Mouse (Mus musculus): ENCODE measurements around the gene Tnrc6c. TPM values are rescaled to one million over a fixed set of nuclear protein-coding genes. Genes with fewer than 3 reads are reported as not detected.
A peak's percentile ranks its signal among the peaks of the same experiment; 100 is the strongest.

Gene Tnrc6c
- polyA plus RNA-seq, 1 experiment: 5.7 TPM

DNA sequence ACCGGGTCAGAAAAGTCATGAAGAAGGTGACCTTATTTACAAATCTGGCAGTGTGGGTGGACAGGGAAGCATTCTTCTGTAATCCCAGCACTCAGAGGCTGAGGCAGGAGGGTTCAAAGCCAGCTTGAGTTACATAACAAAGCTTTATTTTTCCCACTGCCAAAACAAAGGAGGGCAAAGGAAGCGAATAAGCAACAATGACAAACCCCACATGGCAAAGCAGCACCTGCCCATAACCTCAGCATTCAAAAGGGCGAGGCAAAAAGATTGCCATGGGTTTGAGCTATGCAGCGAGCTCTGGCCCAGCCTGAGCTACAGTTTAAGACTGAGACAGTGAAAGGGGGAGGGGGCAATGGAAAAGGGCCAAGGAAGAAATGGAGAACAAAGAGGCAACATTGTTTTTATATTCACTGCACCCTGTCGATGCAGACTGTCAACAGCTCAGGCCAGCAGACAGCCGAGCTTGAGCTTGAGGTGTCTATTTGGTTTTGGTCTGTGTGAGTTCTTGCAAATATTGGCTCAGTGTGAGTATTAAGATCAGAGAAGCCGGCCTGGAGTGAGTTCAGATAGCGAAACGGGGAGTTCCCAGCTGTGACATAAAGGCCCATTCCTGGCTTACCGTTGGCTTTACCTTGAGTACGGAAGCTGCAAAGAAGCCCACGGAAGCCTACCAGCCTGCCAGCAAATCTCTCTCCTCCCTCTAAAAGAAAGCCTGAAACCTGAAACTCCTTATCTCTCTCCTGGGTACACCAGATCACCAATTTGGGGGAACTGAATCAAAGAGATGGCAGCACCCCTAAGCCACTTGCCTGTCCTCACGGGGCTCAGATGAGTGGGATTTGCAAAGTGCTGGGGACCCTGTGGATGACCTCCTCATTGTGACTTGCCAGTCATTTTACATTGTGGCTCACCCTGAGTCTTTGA, 3.1 kb upstream of the Tnrc6c start:
- H3K9me3 ChIP-seq: peaks cover 10% of the 10 kb centered on the region; the same call in 1 of the 2 replicates
- TF ChIP-seq GATA1 (IDR thresholded peaks at IDR 0.05; ENCODE audit: borderline replicate concordance, low read length) (no peak), FLI1 (IDR thresholded peaks at IDR 0.05; ENCODE audit: low read length) (no peak)
- peaks cover 75% of the 10 kb centered on the region for H3K27me3 ChIP-seq (replicated peaks)
- no peak overlapping the region for H3K4me3 ChIP-seq (replicated peaks)
- H3K4me1 ChIP-seq: peaks cover 15% of the 10 kb centered on the region
- H3K36me3 ChIP-seq (replicated peaks; ENCODE audit: low read length): no peaks in the 10 kb centered on the region

DNA sequence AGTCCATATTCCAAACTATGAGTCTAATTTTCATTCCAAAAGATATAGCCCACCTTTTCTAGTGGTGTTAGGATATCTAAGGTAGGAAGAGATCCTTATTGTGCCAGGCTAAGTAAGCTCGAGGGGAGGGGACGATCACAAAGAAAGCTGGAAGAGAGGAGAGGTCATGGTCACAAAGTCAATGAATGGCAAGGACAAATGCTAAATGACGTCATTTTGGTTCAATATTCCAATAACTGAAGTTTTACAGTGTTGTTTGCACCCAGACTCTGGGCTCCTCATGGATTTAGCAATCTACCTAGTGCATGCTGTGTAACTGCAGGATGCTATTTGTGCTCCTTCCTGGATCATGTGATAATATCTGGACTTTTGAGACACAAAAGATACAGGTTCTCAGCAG, 1.2 kb upstream of the Tnrc6c start:
- Histone ChIP-seq H3K9me3 (0 out of 2 replicates have a peak, but pooled peaks cover 7% of the 10 kb centered on the region), H3K36me3 (replicated peaks; ENCODE audit: low read length) (no peaks in the 10 kb centered on the region), H3K4me3 (replicated peaks) (no peak overlapping the region), H3K27me3 (replicated peaks) (peaks cover 61% of the 10 kb centered on the region), H3K4me1 (peaks cover 27% of the 10 kb centered on the region)
- TF ChIP-seq FLI1 (IDR thresholded peaks at IDR 0.05; ENCODE audit: low read length) (no peak), GATA1 (IDR thresholded peaks at IDR 0.05; ENCODE audit: borderline replicate concordance, low read length) (no peak)

DNA sequence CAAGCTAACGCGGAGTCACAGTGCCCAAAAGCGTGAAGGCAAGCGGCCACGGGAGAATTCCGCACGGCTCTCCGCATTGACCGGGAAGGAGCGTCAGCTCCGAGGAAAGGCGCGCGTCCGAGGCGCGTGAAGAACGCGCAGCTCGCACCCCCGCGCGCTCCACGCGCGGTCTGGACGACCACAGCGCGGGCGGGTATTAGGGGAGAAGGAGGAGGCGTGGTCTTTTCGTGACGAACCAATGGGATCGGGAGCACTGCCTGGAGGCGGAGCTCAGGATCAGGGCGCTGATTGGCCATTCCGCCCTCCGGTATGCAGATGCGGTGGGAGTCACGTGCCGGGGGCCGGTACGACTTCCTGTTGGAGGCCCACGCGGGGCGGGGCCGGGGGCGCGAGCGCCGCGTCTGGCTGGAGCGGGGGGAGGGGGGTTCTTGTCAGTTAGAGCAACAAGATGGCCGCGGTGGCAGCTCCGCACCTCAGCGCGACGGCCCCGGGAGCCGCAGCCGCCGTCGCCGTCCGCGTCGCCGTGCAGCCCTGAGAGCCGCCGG, 363 bp downstream of the Tnrc6c start:
- Histone ChIP-seq H3K4me3 (replicated peaks) (peak overlapping the region; percentile 92), H3K36me3 (replicated peaks; ENCODE audit: low read length) (no peaks in the 10 kb centered on the region), H3K27me3 (replicated peaks) (peaks cover 50% of the 10 kb centered on the region), H3K9me3 (0 out of 2 replicates have a peak, but pooled peaks cover 7% of the 10 kb centered on the region), H3K4me1 (peaks cover 31% of the 10 kb centered on the region)
- TF ChIP-seq GATA1 (IDR thresholded peaks at IDR 0.05; ENCODE audit: borderline replicate concordance, low read length) (no peak), FLI1 (IDR thresholded peaks at IDR 0.05; ENCODE audit: low read length) (no peak)

DNA sequence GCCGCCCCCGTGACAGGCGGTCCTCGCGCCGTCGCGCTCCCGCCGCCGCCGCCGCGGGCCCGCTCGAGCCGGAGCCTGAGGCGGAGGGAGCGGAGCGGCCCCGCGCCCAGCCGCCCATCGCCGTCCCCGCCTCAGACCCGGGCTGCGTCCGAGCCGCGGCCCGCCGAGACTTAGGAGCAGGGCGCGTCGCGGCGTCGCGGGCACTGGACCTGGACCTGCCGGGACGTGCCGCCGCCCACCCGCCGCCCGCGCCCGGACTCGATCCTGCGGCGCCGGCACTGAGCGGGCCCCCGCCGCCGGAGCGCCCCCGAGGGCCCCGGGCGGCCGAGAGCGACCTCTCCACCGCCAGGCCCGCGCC, 824 bp downstream of the Tnrc6c start:
- TF ChIP-seq GATA1 (IDR thresholded peaks at IDR 0.05; ENCODE audit: borderline replicate concordance, low read length) (no peak), FLI1 (IDR thresholded peaks at IDR 0.05; ENCODE audit: low read length) (no peak)
- Histone ChIP-seq H3K4me3 (replicated peaks) (peak overlapping the region; percentile 92), H3K27me3 (replicated peaks) (peaks cover 45% of the 10 kb centered on the region), H3K36me3 (replicated peaks; ENCODE audit: low read length) (no peaks in the 10 kb centered on the region), H3K9me3 (0 out of 2 replicates have a peak, but pooled peaks cover 7% of the 10 kb centered on the region), H3K4me1 (peaks cover 31% of the 10 kb centered on the region)

DNA sequence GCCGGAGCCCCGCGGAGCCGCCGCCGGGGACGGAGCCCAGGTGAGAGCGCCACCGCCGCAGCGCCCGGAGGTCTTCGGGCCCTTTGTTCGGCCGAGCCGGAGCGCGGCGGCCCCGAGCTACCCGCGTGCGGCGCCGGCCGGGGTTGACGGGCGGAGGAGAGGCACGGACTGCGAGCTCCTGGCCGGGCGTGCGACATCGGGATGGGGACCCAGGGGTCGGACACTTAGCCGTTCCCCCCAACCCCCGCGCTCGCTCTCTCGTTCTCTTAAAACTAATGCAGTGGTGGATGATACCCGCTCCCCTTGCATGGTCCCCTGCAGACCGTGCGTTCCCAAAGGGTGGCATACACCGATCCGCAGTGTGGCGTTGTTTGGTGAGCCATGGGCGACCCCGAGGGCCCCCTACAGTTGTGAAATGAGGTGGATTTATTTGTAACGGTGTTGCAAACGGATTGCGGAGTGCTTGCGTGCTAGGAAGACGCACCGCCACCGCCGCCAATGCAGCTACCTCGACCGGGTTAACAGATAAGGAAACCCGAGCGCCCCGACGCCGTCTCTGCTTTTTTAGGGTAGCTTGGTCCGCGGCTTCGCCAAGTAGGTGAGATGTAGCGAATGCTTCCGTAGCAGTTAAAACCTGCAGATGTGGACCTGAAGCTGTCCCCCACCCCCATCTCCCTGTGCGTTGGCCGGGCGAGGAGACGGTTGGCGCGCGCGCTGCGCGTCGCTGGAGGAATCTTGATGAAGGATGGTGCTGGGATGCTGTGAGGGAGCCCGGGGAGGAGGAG, 1.4 kb downstream of the Tnrc6c start:
- 0 out of 2 replicates have a peak, but pooled peaks cover 5% of the 10 kb centered on the region for H3K9me3 ChIP-seq
- H3K36me3 ChIP-seq (replicated peaks; ENCODE audit: low read length): no peaks in the 10 kb centered on the region
- H3K4me3 ChIP-seq (replicated peaks): peak overlapping the region; percentile 92
- peaks cover 41% of the 10 kb centered on the region for H3K27me3 ChIP-seq (replicated peaks)
- H3K4me1 ChIP-seq: peaks cover 31% of the 10 kb centered on the region
- TF ChIP-seq FLI1 (IDR thresholded peaks at IDR 0.05; ENCODE audit: low read length) (no peak), GATA1 (IDR thresholded peaks at IDR 0.05; ENCODE audit: borderline replicate concordance, low read length) (no peak)

DNA sequence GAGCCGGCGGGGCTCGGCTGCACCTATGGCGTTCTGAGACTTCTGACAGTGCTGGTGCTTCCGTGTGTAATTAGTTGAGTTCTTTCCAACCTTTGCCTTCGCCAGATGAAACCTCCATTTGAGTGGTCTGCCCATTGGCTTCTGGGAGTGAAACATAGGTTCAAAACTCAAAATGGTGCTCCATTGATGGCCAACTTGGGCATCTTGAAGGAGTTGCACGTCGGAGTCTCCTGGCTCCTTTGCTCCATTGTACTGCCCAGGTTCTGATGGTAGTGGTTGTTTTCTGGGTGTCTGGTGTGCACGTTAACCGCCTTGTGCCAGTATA, 1.9 kb downstream of the Tnrc6c start:
- H3K4me1 ChIP-seq: peaks cover 33% of the 10 kb centered on the region
- H3K9me3 ChIP-seq: no peaks in the 10 kb centered on the region
- H3K36me3 ChIP-seq (replicated peaks; ENCODE audit: low read length): no peaks in the 10 kb centered on the region
- TF ChIP-seq GATA1 (IDR thresholded peaks at IDR 0.05; ENCODE audit: borderline replicate concordance, low read length) (no peak), FLI1 (IDR thresholded peaks at IDR 0.05; ENCODE audit: low read length) (no peak)
- H3K4me3 ChIP-seq (replicated peaks): peak overlapping the region; percentile 92
- peaks cover 36% of the 10 kb centered on the region for H3K27me3 ChIP-seq (replicated peaks)

DNA sequence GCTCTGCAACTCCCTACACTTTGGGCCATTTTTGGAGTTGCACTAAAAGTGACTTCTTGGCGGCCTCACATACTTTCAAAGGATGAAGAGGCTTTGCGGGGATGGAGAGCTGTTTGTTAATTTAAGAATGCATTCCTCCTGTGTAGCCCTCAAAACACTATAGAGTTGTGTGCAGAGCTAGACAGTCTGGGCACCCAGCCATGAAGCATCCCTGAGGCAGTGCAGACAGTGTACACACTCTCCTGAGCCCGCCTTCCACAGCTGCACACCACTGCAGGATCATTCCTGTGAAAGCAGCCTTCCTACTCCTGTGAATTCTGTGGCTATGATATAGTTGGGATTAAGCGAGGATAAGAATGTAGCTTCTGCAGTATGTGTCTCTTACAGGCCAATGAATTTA, 4.9 kb downstream of the Tnrc6c start:
- no peak overlapping the region for H3K4me3 ChIP-seq (replicated peaks)
- H3K9me3 ChIP-seq: no peaks in the 10 kb centered on the region
- peaks cover 7% of the 10 kb centered on the region for H3K27me3 ChIP-seq (replicated peaks)
- H3K4me1 ChIP-seq: peaks cover 39% of the 10 kb centered on the region
- H3K36me3 ChIP-seq (replicated peaks; ENCODE audit: low read length): no peaks in the 10 kb centered on the region
- TF ChIP-seq GATA1 (IDR thresholded peaks at IDR 0.05; ENCODE audit: borderline replicate concordance, low read length) (no peak), FLI1 (IDR thresholded peaks at IDR 0.05; ENCODE audit: low read length) (no peak)

DNA sequence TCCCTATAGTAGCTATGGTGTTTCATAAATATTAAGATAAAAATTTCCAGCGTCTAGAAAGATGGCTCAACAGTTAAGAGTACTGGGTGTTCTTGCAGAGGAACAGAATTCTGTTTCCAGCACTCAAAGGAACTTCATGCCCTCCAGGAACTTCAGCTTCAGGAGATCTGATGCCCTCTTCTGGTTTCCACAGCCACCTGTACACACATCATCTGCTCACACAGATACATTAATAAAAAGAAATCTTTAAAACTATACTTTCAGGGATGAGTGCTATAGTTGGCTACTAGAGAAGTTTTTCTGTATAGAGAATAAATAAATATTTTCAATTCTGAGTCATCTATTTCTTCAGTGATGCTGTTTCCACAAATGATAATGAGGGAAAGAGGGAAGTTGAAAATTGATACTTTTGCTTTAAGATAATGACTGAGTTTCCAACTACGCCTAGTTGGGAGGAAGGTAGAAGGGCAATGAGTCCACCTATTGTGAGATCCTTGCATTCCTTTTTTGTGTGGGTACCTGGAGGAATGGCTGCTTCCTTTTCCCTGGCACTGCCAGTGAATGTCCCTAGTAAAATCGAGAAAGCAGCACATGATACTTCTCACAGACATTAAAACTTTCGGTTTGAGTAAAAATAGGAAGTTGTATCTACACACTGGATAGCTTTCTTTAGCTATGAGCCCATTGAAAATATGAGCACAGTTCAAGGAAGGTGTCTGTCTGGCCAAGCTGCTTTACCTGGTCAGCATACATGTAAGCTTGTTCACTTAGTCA, 9.1 kb downstream of the Tnrc6c start:
- H3K4me3 ChIP-seq (replicated peaks): no peak overlapping the region
- TF ChIP-seq FLI1 (IDR thresholded peaks at IDR 0.05; ENCODE audit: low read length) (no peak), GATA1 (IDR thresholded peaks at IDR 0.05; ENCODE audit: borderline replicate concordance, low read length) (no peak)
- H3K9me3 ChIP-seq: no peaks in the 10 kb centered on the region
- H3K27me3 ChIP-seq (replicated peaks): no peaks in the 10 kb centered on the region
- peaks cover 19% of the 10 kb centered on the region for H3K4me1 ChIP-seq
- no peaks in the 10 kb centered on the region for H3K36me3 ChIP-seq (replicated peaks; ENCODE audit: low read length)

DNA sequence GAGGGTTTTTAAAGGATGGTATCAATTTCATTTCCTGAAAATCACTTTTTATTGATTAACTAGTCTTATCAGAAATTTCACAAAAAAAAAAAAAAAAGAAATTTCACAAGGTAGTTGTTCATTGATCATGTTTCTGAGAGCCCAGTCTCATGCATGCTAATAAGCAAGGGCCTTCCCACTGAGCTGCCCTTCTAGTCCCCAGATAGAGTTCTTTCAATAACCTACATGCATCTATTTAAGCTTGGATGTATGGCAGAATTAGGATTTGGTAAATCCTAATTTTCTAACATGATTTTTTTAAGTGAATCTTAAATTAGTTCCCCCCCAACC, 9.7 kb downstream of the Tnrc6c start:
- H3K36me3 ChIP-seq (replicated peaks; ENCODE audit: low read length): no peaks in the 10 kb centered on the region

More for the DNA sequence above, 9.7 kb downstream of the Tnrc6c start:
- H3K4me1 ChIP-seq: peaks cover 19% of the 10 kb centered on the region
- H3K27me3 ChIP-seq (replicated peaks): no peaks in the 10 kb centered on the region
- TF ChIP-seq GATA1 (IDR thresholded peaks at IDR 0.05; ENCODE audit: borderline replicate concordance, low read length) (no peak), FLI1 (IDR thresholded peaks at IDR 0.05; ENCODE audit: low read length) (no peak)
- no peak overlapping the region for H3K4me3 ChIP-seq (replicated peaks)
- H3K9me3 ChIP-seq: no peaks in the 10 kb centered on the region
